Mouse (Mus musculus) right cerebral cortex, postnatal 14 days (tissue): ENCODE data around the gene Zfp1.
"Not testable (repeated sequence)": the region's sequence is repeated elsewhere in the genome, so short reads cannot be mapped to it uniquely, and the experiment has no call there.

Source experiments
- DNase-seq: peaks from one replicate; pipeline ENCODE4 v3.0.0; 2022

Gene Zfp1

DNA sequence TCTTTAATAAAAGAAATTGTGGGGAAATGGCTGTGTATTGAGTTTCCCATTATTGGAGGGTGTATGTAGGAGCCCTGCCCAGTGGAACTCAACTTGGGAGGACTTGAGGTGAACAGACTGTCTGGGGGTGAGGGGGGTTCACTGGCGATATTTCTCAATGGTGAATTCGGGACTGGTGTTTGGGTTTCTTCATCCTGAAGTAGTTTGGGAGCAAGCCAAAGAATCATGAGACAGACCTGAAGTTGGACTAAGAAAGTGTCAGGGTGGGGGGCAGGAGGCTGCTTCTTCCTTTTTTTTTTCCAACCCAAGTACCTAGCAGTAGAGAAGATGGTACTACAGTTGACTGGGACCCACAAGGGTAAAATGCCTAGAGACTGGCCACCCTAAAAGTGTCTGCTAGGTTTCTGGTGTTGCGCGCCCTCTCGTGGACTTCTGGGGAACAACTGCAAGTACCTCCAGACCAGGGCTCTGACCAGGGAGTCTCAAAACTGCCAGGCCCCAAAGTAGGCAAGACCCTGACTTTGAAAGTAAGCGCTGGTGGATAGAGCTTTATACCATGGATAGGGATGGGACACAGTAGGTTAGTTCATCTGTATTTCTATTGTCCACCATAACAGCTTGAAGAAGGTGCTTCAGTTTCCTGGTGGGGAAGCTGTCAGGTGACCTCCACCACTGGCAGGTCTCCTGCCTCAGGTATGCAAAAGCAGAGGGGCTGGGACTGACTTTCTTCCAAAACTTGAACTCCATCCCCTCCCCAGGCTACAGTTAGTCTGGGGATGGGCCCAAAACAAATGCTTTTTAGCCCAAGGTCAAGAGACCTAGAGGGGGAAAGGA is 17.3 kb upstream of the Zfp1 start:
- peak; percentile 73 for DNase-seq

DNA sequence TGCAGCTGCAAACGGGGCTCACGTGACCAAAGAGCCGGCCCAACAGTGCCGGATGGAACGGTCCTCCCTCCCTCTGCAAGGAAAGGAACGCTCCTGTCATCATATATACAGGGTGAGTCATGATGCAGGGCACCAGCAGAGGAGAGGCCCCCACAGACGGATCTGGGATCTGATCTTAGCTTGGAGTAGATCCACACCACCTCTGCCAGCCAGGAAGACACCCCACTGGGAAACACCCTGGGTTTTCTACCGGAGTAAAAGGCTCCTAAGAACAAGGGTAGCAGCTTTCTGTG is 16.7 kb upstream of the Zfp1 start:
- DNase-seq: peak; percentile 29

DNA sequence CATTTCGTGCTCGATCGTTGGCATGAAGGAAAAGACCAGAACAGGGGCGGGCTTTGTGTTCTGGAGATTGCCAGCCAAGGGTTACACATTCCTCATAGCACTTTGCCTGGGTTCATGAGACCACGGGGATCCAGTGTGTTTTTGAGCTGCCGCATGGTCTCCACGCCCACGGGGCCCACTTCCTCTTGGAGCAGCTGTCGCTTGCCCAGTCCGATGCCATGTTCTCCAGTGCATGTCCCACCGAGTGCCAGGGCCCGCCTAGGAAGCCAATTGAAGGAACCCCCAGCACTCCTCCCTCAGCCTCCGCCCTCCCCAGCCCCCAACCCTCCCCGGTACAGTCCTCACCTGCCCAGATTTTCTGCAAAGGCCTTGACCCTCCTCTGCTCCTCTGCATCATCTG is 16.3 kb upstream of the Zfp1 start:
- DNase-seq: no peak

DNA sequence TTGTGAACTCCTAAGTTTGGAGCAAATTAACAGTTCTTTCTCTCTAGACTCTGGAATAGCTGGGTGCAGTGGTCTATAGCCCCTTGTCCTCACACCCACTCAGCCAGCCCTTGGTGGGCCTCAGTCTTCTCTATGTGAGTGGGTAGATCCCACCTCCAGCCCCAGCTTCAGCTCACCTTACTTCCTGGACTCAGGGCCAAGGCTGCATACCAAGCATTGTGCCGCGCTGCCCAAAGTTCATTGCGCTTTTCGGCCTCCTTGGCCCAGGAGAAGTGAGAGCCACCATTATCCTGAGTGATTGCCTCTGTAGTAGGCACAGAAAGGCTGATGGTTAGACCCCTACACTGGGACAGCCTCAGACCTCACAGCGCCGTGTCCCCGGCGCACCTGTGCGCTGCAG is 15.3 kb upstream of the Zfp1 start:
- no peak for DNase-seq

DNA sequence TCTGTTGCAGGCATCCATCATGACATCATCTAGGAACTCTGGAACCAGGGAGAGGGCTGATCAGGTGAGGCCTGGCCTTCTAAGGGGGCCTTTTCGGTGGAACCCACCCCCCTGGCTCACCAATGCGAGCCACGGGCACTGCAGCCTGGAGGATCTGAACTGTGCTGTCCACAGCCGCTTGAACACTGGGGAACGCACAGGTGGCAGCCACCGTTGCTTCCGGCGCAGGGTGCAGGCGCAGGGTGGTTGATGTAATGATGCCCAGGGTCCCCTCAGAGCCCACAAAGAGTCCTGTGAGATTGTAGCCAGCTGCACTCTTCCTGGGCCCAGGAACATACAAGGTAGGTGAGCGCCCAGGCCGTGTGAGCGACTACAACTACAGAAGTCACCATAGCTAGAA is 14.8 kb upstream of the Zfp1 start:
- no peak for DNase-seq

DNA sequence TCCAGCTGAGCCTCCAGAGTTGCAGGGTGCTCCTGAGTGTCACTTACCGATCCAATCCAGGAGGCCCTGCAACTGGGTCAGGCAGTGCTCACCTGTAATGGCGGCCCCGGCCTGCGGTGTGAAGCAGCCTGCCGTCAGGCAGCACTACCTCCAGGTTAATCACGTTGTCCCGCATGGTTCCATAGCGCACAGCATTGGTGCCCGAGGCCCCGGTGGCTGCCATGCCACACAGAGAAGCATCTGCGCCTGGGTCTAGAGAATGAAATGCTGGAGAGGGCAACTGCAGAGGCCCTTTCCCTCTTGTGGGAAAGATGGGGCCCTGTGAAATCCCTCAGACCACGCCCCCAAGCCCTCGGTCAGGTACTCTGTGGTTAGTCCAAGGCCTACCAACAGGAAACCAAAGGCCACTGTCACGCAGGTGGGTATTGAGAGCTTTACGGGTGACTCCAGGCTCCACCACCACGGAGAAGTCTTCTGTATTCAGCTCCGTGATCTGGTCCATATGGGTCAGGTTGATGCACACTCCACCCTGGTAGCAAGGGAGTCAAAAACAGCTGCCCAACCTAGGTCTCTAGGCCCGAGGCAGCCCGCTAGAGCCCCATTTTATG is 14.2 kb upstream of the Zfp1 start:
- DNase-seq: no peak

DNA sequence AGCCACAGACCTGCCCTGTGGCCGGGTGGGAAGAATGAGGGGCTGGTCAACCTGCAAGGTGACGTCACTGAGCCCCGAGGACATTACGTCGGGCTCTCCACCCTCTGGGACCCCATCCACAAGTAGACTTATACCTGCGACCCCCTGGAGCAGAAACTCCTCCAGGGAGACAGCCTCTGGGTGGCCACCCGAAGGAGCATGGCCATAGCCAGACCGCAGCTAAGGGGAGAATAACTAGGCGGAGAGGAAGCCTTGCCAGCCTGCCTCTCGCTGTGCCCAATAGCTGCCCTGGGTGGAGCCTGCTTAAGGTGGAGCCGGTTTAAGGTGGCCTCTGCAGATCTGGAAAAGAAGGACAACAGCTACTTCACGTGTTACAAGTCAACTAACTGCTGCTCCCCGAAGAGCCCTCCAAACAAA is 13.1 kb upstream of the Zfp1 start, which contains the start of gene Ldhd:
TSS of gene Ldhd (minus strand) at position 270 of the 417 bp plus-strand sequence.
- DNase-seq: peak; percentile 35

DNA sequence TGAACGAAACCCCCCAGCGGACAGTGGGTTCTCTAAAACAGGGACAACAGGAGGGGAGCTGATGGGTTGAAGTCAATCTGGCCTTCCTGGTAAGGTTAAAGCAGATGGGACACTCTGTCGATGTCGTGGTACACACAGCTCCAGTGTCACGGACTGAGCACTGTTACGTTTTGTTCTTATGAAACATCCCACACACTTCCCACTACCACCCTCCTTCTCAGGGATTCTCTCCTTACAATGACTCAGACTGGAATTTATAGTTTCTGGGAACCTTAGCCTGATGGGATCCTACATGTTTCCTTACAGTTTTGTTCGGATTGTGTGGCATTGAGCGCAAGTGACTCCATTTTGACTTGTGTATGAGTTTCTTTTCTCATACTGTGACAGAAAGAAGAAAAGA is 11.6 kb upstream of the Zfp1 start:
- DNase-seq: no peak

DNA sequence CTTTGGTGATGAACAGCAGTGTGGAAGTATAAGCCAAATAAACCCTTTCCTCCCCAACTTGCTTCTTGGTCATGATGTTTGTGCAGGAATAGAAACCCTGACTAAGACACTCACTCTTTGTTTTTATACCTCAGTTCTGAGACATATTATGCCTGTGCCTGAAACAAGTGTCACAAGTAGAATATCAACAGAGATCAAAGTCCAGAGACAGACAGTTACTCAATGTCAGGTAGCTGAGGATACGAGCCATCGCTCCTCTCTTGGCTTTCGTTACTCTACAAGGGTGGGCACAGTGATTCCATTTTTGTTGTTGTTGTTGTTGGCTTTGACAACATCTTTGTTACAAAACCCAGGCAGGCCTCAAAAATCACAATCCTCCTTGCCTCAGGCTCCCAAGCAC is 10.2 kb upstream of the Zfp1 start:
- no peak for DNase-seq

DNA sequence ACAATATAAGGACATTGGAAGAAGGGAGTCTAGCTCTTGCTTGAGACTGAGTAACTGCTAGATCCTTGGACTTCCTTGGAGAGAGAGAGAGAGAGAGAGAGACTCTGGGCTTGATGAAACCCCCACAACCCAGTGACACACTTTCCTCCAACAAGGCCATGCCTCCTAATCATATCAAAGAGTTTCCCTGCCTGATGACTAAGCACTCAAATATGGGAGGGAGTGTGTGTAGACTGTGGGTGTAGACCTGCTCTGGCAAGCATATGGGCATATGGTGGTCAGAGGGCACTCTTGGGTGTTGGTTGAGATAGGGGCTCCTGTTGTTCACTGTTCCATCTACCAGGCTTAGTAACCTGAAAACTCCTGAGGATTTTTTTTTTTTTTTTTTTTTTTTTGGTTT is 5.1 kb upstream of the Zfp1 start:
- DNase-seq: no peak

DNA sequence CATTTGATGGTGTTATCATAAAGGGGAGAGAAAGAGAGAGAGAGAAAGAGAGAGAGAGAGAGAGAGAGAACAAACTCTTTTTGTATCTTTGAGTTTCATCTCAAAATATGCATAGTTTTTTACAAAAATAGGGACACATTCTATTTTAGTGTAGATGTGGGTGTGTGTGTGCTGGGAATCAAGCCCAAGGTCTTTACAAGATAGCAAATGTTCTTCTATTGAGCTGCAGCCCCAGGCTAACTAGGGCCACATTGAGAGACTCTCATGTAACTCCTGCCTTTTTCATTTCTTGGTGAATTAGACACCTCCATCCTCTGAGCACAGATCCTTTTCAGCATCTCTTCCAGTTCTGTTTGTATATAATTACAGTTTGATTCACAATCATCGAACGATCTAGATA is 2.1 kb upstream of the Zfp1 start:
- no peak for DNase-seq

DNA sequence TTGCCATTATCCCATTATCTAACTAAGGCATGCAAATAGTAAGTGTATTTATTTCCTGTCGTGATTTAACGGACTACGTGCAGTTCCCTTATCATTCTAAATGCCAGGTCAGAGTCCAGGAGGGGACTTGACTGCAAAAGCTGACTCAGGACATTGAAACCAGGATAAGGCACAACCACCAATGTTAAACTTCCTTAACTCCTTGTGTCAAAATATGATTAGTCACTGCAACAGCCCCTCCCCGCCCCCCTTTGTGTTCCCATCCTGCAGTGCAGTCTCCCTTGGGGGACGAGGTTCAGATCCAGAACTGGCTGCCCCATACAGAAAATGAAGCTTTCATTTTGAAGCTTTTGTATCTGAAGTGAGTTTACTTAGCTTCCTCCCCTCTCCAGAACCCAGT is 705 bp upstream of the Zfp1 start:
- DNase-seq: no peak

DNA sequence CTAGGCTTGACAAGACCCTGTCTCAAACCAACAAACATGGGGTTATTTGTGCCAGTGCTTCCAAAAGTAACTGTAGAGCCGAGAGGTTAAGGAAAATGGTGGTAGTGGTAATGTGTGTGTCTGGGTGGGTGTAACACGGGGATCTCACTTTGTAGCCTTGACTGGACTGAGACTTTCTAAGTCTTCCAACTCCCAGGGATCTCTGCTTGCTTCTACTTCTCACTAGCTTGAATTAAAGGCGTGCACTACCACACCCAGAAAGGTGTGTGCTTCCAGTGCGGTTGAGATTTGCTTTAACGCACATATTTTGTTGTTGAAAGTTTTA is 300 bp upstream of the Zfp1 start:
- no peak for DNase-seq

DNA sequence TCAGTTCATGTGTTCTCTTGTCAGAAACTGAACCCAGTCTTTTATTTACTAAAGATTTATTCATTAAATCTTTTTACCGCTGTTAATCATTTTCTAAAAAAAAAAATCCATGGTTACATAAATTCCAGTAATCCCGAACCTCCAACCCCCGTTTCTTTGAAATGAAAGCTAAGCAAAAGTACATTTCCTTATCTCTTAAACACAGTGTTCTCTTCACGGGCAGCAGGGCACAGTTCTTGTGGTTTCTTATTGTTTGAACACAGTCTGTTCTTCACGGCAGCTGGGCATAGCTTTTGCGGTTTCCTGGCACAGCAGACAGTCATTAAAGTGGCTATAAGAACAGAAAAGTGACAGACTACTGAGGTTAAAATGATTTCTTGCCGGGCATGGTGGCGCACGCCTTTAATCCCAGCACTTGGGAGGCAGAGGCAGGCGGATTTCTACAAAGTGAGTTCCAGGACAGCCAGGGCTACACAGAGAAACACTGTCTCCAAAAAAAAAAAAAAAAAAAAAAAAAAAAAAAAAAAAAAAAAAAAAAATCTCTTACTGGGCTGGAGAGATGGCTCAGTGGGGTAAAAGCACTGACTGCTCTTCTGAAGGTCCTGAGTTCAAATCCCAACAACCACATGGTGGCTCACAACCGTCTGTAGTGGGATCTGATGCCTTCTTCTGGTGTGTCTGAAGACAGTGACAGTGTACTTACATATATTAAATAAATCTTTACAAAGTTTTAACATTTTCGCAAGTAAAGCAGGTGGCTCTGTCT is 1.3 kb downstream of the Zfp1 start:
- not testable (repeated sequence) for DNase-seq

DNA sequence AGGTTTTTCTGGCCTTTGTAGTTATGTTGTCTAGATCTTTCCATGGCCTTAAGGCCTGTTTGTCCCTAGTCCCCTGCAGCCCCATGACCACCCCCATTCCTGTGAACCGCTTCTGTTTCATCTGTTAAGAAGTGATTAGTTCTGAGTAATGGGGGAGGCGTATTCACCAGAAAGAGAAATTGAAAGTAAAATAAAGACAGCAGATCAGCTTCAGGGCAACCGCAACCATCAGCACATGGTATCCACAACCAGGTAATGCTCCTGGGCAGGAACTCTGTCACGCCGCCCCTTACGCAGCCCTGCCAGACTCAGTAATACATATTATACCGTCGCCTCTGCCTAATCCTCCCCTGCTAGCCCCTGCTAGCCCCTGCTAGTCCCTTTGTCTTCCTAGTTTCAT is 2.5 kb downstream of the Zfp1 start:
- no peak for DNase-seq

DNA sequence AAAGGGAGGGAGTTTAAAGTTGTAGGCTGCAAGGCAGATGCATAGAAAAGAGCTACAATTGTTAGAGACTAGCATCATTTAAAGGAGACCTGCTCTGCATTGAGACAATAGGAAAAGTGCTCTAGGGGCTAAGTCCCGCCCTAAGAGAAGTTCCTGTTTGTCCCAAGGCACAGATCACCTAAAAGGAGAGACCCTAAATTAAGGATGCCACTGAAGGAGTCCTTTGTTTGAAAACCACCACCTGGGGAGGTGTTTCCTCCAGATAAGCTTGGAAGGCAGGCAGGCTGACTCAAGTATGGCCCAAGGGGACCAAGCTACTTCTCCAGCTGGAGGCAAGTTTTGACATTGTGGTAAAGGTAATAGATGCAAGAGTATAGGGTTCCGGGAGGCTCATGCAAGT is 5.6 kb downstream of the Zfp1 start:
- DNase-seq: no peak

DNA sequence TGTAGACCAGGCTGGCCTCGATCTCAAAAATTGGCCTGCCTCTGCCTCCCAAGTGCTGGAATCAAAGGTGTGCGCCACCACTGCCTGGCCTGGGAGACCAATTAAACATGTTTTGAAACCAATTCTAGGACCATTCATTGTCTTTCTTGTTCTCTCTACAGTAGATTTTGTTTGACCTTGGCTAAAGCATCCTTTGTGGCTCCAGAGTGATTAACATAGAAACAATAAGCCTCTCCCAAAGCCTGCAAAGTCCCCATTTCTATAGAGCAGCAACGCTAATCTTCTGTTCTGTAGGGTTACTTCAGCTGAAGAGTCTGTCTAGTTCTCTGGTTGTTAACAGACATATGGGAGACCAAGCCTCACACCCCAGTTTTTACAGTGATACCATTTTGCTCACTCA is 7.5 kb downstream of the Zfp1 start:
- no peak for DNase-seq

DNA sequence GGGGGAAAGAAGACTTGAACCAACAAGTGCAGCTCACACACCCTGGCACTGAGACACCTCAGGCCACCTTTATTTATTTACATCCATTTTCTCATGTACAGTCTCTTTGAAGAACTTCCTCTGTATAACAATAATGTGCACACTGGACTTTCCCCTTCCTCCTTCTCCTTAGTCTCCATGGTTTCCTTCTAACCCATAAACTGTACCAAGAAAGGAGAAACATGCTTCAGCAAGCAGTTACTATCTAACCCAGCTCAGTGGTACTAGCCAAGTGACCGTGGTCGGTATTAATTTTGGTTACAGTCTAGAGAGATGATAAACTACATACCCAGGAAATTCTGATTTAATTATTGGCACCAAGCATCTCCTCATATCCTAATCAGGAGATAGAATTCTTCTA is 10.3 kb downstream of the Zfp1 start:
- DNase-seq: no peak

DNA sequence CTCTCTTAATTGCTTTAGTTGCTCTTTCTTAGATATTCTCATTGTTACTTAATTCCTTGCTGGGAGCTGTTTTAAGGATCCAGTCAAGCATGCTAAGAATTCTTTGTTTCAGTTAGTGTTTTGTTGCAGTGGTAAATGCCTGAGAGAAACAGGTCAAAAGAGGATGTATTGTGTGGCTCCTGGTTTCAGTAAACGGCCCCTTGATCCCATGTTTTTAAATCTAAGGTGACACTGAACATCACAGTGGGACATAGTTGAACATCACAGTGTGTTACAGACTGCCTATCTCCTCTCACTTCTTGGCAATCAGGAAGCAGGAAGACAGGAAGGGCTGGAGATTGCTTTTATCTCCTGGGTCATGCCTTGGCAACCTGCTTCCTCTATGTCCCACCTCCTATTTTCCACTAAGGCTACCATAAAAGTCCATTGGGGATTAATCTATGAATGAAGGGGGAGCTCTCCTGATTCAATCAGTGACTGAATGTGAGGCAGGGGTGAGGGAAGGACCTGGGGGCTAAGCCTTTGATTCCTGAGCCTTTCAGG is 14.2 kb downstream of the Zfp1 start:
- no peak for DNase-seq

DNA sequence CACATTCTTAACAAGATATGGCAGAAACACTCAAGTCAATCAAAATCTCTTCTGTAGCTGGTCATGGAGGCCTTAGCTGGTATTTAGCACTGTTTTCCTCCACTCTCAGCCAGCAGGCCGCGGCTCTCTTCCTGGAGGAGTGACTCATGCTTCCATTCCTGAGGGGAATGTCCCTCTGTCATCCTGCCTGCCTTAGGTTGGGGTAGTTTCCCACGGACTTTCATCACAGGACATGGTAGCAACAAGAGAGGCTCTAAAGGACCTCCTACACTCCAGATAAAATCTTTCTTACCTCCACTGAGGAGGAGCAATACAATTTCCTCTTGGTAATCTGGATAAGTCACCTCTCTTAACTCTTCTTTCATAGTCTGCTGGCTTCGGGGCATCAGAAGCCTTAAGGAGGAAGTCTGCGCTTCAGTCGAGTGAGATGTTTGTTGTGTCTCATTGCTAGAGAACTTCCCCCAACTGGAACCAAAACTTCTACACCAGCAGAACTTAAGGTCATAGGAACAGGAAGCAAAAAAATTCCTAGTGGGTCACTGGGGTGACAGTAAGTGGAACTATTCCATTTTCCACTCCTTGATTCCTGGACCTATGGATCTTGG is 15.7 kb downstream of the Zfp1 start:
- no peak for DNase-seq

DNA sequence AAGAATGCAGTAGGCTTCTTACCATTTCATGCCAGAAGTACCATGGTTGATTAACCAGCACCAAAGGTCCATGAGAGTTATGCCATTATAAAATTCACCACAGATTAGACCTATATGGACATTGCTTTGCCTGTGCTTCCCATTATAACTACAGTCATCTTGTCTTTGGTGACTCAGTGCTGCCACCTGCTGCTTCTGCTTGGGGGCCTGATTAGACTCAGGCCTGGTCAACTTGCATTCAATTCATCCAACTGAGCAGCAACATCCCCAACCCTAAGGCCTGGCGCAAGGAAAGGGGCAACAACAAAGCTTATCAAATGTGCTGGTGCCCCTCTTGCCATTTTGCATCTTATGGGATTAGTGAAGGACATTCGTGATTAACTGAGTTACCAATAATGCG is 19.3 kb downstream of the Zfp1 start:
- peak; percentile 74 for DNase-seq

DNA sequence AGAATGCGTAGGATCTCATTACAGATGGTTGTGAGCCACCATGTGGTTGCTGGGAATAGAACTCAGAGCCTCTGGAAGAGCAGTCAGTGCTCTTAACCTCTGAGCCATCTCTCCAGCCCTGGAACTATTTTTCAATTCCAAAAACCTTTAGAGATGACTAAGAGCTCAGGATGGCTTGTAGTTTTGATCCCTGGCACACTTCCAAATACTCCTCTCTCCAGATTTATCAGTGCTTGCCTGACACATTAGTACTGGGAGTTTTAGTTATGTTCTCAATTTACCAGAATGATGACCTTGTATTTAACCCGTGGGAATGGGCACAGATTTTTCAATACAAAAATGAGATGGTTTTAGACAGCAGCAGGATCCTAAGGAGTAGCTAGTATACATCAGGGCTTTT is 23.6 kb downstream of the Zfp1 start:
- DNase-seq: no peak

DNA sequence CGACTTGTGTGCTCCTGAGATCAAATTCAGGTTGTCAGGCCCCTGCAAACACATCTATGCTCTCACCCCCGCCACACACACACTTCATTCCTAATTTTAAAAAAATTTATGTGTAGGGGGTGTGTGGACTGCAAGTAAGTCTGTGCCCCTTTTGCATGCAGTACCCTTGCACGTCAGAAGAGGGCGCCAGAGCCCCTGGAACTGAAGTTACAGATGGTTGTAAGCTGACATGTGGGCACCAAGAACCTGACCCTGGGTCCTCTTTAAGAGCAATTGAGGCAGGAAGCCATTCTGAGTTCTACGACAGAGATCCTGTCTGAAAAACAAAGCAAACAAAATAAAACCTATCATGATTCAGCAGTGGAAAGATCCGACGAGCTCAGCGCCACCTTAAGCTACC is 33.0 kb downstream of the Zfp1 start:
- no peak for DNase-seq

DNA sequence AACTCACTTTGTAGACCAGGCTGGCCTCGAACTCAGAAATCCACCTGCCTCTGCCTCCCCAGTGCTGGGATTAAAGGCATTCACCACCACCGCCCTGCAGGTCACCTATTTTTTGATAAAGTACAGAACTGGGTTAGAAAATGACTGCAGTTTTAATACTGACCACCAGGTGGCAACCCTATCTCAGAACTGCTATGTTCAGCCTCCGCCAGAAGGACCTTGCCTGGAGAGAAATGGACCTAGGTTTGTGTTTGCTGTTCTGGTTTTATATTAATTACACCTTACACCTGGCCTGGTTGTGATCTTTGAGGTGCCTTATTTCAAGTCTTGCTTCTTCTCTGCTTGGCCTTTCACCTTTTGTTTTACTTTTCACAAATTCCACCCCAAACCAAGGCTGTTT is 34.9 kb downstream of the Zfp1 start:
- DNase-seq: peak; percentile 47
